Mouse (Mus musculus) liver, adult 2 months (tissue): ENCODE data around the gene Armcx5. TPM values are rescaled to one million over a fixed set of nuclear protein-coding genes. Genes with fewer than 3 reads are reported as not detected.
"Not testable (repeated sequence)": the region's sequence is repeated elsewhere in the genome, so short reads cannot be mapped to it uniquely, and the experiment has no call there.

Source experiments
- DNase-seq: peaks from one replicate; pipeline ENCODE4 v3.0.0-alpha.2; 2011; ENCODE audit warnings: low read depth, low spot score; ENCODE audit errors: extremely low read depth
- H3K27ac ChIP-seq: fragments of 200-500 bp; replicated peaks from 2 replicates; pipeline ENCODE4 v1.5.1; 2012; ENCODE audit warnings: low read depth, mild to moderate bottlenecking, control low read depth, inconsistent platforms, low read length; ENCODE audit not compliant: insufficient read depth
- H3K27me3 ChIP-seq: fragments of 200-500 bp; 2 replicates; pipeline ENCODE4 v1.6.1; 2012; ENCODE audit warnings: mild to moderate bottlenecking, moderate library complexity, low read length, inconsistent platforms; ENCODE audit not compliant: control insufficient read depth, insufficient read depth
- H3K36me3 ChIP-seq: fragments of 200-500 bp; 2 replicates; pipeline ENCODE4 v1.6.1; 2012; ENCODE audit warnings: low read length, inconsistent platforms; ENCODE audit not compliant: control insufficient read depth, insufficient read depth
- H3K4me1 ChIP-seq: fragments of 200-500 bp; 2 replicates; pipeline ENCODE4 v1.6.1; 2011; ENCODE audit warnings: low read length; ENCODE audit not compliant: control insufficient read depth, insufficient read depth
- H3K4me3 ChIP-seq: fragments of 200-500 bp; 2 replicates; pipeline ENCODE4 v1.5.1; 2011; ENCODE audit warnings: low read depth, mild to moderate bottlenecking, control low read depth, low read length, moderate library complexity; ENCODE audit not compliant: insufficient read depth
- H3K79me2 ChIP-seq: fragments of 200-500 bp; 2 replicates; pipeline ENCODE4 v1.6.1; 2012; ENCODE audit warnings: inconsistent platforms, mild to moderate bottlenecking, low read length, moderate library complexity; ENCODE audit not compliant: control insufficient read depth, insufficient read depth
- H3K9ac ChIP-seq: fragments of 200-500 bp; 2 replicates; pipeline ENCODE4 v1.6.1; 2012; ENCODE audit warnings: low read depth, mild to moderate bottlenecking, control low read depth, inconsistent platforms, low read length
- CTCF ChIP-seq: fragments of 200-500 bp; IDR thresholded peaks from 2 replicates; pipeline ENCODE4 v1.5.1; 2011; ENCODE audit warnings: low read depth, low read length, control low read depth
- POLR2A ChIP-seq: fragments of 200-500 bp; IDR thresholded peaks from 2 replicates; pipeline ENCODE4 v1.6.1; 2011; ENCODE audit warnings: low read length, control low read depth; ENCODE audit not compliant: insufficient read depth; ENCODE audit errors: extremely low read depth
- WGBS: fragments of 180-500 bp; shearing (Covaris S2); methylation state at CpG from one replicate; pipeline ENCODE4 v1.1.7; 2018; 5-methylcytosine and 5-hydroxymethylcytosine counted together
- polyA plus RNA-seq: library from polyadenylated mRNA; depleted of rRNA; stranded (reverse); fragments of >200 nt; gene quantifications from 2 replicates; pipeline ENCODE4 v1.2.3, GENCODE M21; 2012; rRNA removed
- total RNA-seq: library from RNA; depleted of rRNA; stranded (reverse); fragments of >200 nt; gene quantifications from 2 replicates; pipeline ENCODE4 v1.2.3, GENCODE M21; 2014; rRNA removed

Gene Armcx5
- total and polyA plus RNA-seq, 2 experiments, result 0.37 to 3.4 TPM

DNA sequence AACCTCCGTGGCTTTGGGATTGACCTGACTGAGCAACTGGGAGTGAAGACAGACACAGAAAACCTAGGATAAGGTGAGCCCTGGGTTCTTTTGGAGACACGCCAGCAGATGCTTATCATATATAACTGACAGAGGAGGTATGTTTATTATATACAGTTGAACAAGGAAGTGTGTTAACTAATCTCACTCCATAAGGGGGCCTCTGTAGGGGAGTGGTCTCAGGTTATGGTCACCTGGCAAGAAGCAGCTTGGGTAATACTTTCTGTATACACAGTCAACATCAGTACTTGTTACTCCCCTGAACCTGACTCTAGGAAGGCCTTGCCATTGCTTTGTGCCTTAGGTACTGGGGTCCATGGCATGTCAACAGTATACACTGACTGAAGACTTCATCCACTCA is 26.0 kb downstream of the Armcx5 start:
- Histone ChIP-seq H3K27ac (no peak overlapping the region), H3K4me1 (no peaks in the 10 kb centered on the region), H3K4me3 (no peak overlapping the region), H3K79me2 (no peaks in the 10 kb centered on the region), H3K27me3 (no peaks in the 10 kb centered on the region), H3K9ac (no peak overlapping the region), H3K36me3 (no peaks in the 10 kb centered on the region; the same call in 1 of the 2 replicates)
- no peak for DNase-seq
- 73% methylated on average over 2 of the region's 2 CpGs for WGBS
- no peak for TF ChIP-seq POLR2A
- no peak for TF ChIP-seq CTCF

DNA sequence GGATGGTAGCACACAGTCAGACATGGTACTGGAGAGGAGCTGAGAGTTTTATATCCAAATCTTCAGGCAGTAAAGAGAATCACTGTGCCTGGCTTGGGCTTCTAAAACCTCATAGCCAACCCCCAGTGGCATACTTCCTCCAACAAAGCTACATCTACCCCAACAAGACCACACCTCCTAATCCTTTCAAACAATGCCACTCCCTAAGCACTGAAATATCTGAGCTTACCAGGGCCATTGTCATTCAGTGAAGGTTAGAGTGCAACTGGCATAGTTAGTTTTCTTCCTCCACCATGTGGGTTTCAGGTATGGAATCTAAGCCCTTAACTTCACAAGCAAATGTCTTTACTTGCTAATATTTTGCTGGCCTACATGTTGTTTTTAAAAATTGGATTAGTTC is 49.0 kb downstream of the Armcx5 start:
- Histone ChIP-seq H3K36me3 (no peaks in the 10 kb centered on the region), H3K79me2 (no peaks in the 10 kb centered on the region), H3K4me3 (no peak overlapping the region), H3K27ac (no peak overlapping the region), H3K4me1 (no peaks in the 10 kb centered on the region), H3K9ac (no peak overlapping the region), H3K27me3 (no peaks in the 10 kb centered on the region)
- no peak for DNase-seq
- TF ChIP-seq CTCF, result no peak
- no peak for TF ChIP-seq POLR2A

DNA sequence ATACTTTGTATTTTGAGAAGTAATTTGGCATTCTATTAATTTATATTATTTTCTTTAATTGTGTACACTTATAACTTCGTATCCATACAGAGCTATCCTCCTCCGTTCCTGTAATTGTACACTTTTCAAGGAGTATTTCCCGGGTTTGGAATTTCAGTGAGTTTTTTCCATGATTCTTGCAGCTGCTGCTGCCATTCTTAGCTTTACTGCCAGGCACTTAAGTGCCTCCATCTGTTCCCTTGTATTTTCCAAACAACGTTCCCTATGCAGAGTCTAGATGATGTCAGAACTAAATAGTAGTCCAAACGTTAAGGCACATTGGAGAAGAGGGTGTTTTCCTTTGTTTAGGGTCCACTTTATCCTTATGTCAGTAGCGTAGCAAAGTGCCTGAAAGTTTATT is 49.8 kb downstream of the Armcx5 start:
- H3K9ac ChIP-seq, result no peak overlapping the region
- H3K27me3 ChIP-seq, result no peaks in the 10 kb centered on the region
- no peak for DNase-seq
- no peak overlapping the region for H3K27ac ChIP-seq
- TF ChIP-seq POLR2A (no peak), CTCF (no peak)
- H3K79me2 ChIP-seq, result no peaks in the 10 kb centered on the region
- H3K4me3 ChIP-seq, result no peak overlapping the region
- no peaks in the 10 kb centered on the region for H3K36me3 ChIP-seq
- WGBS, result 94% methylated on average over 6 of the region's 6 CpGs
- no peaks in the 10 kb centered on the region for H3K4me1 ChIP-seq

DNA sequence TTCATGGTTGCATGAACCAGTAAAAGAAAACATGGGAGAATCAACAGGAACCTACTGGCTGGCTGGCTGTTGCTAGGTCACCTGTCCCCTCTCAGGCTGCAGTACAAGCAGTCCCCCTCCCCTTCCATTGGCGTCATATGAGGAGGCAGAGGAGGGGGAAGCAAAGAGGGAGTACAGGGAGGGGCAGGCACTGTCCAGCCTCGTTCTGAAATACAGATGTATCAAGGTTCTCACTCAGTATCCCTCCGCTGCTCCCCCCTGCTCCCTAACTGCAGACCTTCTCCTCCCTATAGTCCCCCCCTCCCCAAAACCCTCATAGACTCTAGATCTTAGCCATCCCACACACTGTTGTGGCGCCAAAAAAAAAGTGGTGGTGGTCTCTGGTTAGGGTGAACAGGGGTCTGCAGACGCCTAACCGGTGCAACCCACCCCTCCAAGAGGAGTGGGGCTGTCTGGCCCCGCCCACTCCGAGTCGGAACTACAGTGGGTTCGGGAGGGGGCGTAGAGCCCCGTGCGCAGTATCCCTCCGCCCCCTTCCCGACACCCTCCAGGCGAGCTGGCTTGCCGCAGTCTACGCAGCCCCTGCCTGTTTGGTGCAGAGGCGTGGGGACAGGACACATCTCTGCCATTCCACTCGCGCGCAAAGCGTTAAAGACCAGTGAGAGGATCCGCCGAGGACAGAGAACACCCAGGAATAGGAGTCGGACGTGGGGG is 53.2 kb downstream of the Armcx5 start:
- not testable (repeated sequence) for DNase-seq, H3K79me2 ChIP-seq, H3K36me3 ChIP-seq, H3K4me1 ChIP-seq, H3K27ac ChIP-seq, H3K9ac ChIP-seq, H3K27me3 ChIP-seq
- WGBS, result 4% methylated on average over 22 of the region's 27 CpGs
- H3K4me3 ChIP-seq, result peak overlapping the region; percentile 40; the same call in 1 of the 2 replicates

DNA sequence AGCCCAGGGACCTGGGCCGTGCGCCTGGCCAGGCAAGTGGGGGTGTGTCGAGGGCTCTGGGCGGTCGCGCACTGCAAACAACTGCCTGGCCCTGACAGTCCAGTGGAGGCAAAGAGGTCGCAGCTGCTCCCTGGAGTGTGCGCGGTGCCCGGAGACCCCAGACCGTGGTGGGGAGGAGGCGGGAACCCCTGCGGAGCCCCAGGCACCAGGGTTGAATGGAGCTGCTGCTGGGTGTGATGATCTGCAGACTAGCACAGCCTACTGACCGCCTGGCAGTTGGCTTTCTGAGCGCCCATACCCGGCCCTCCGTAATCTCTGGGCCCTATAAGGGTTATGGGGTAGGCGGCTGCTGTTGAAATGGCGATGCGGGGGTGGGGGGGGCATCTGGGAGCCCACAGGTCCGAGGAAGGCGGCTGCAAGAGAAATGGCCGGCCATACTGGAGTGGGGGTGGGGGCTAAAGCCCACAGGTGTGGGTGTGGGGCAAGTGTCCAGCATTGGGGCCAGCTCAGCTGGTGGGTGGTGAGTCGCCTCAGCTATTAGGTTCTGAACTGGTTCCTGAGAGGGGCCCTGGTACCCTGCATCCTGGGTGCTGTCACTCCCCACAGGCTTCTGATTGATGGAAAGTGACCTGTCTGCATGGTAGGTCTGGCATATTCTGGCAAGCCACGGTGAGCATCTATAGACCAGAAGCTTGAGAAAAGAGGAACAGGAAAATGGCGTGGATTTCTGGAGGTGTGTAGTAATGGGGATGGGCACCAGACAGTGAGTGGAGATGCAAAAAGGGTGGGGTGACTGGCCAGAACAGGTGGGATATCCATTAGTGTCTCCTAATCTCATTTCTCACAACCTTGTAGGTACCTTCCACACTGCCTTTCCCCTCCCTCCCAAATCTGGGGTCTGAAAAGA is 54.0 kb downstream of the Armcx5 start:
- not testable (repeated sequence) for H3K79me2 ChIP-seq, H3K4me1 ChIP-seq, H3K27ac ChIP-seq, DNase-seq, H3K9ac ChIP-seq, H3K36me3 ChIP-seq, H3K27me3 ChIP-seq
- H3K4me3 ChIP-seq, result peak overlapping the region; percentile 50; the same call in 1 of the 2 replicates
- WGBS, result 2% methylated on average over 26 of the region's 26 CpGs

Other genes with a start within 250 kb of the Armcx5 start
- gene AV320801, start 248.1 kb upstream of the Armcx5 start, total RNA-seq, result not detected in 2 replicates
- not detected in 2 replicates for gene AV320801, start 248.1 kb upstream of the Armcx5 start, polyA plus RNA-seq
- 0.20 and 0.37 TPM in 2 replicates for gene Nxf7, start 144.0 kb upstream of the Armcx5 start, total RNA-seq
- gene Nxf7, start 144.0 kb upstream of the Armcx5 start, polyA plus RNA-seq, result not detected in 2 replicates
- not detected in 2 replicates for gene Prame, start 115.0 kb upstream of the Armcx5 start, total RNA-seq
- not detected in 2 replicates for gene Prame, start 115.0 kb upstream of the Armcx5 start, polyA plus RNA-seq
- not detected in 2 replicates for gene Tcp11x2, start 48.9 kb upstream of the Armcx5 start, total RNA-seq
- gene Tcp11x2, start 48.9 kb upstream of the Armcx5 start, polyA plus RNA-seq, result not detected in 2 replicates
- not detected in 2 replicates for gene Tmsb15a, start 17.5 kb upstream of the Armcx5 start, total RNA-seq
- not detected in 2 replicates for gene Tmsb15a, start 17.5 kb upstream of the Armcx5 start, polyA plus RNA-seq
- 8.8 and 9.5 TPM in 2 replicates for gene Gprasp1, start within 50 bp of the Armcx5 start, total RNA-seq
- 4.9 and 5.8 TPM in 2 replicates for gene Gprasp1, start within 50 bp of the Armcx5 start, polyA plus RNA-seq
- gene Bhlhb9, start 54.9 kb downstream of the Armcx5 start, total RNA-seq, result 2.7 and 4.1 TPM in 2 replicates
- 0.41 and 1.5 TPM in 2 replicates for gene Bhlhb9, start 54.9 kb downstream of the Armcx5 start, polyA plus RNA-seq
- 0.09 and 0.34 TPM in 2 replicates for gene Gprasp2, start 96.3 kb downstream of the Armcx5 start, total RNA-seq
- 0.16 and 0.17 TPM in 2 replicates for gene Gprasp2, start 96.3 kb downstream of the Armcx5 start, polyA plus RNA-seq